Mouse (Mus musculus): ENCODE measurements around the gene Hnrnpm.

- TF ChIP-seq CTCF (IDR thresholded peaks at IDR 0.05; ENCODE audit: low read depth) (no peak), EP300 (IDR thresholded peaks at IDR 0.05; ENCODE audit: low read depth) (no peak)
Observed at GRCm38 (mm10) chr17:33718944-33719725, 32.5 kb upstream of the Hnrnpm start.
